Mouse (Mus musculus) small intestine, adult 10 weeks (tissue): ENCODE results near the gene Stk4. TPM values are rescaled to one million over a fixed set of nuclear protein-coding genes. Genes with fewer than 3 reads are reported as not detected.

ENCODE experiments used
- polyA plus RNA-seq: library from polyadenylated mRNA; stranded (reverse); fragments of 350-450 nt; fragmentation: Illumina TruSeq; extraction: RNeasy Lipid Tissue Mini Kit (QIAGEN cat#74804); gene quantifications from one replicate; pipeline ENCODE4 v1.2.3, GENCODE M21; 2014; ENCODE audit warnings: low replicate concordance

Gene Stk4
- polyA plus RNA-seq = 75.0 TPM

DNA sequence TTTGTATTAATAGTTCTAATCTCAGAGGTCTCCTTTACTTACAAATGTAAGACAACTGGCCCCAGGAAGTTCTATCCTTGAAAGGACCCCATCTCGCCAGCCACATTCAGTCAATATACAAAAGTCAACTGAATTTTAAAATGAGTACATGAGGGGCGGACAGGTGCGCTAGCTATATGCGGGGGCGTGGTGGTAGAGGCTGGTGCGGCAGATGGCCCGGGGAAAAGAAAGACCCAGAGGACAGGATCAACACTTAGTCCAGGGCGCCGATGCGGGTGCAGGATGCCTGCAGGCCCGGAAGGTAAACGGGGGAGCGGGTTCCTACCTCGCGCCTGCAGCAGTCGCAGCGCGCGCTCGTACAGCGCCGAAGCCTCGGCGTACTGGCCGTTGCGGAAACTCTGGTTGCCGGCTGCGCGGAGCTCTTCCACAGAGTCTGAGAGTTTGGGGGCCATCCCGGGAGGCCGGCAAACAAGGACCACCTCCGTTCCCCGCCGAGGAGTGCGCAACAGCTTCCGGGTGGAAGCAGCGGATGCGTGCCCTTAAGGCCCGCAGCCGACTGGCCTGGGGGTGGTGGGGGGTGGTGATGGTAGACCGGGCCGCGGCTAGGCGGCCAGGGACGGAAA, at the start of gene Stk4:
Gene Stk4, plus strand, starts transcription at position 181 of the 623 bp plus-strand sequence.

DNA sequence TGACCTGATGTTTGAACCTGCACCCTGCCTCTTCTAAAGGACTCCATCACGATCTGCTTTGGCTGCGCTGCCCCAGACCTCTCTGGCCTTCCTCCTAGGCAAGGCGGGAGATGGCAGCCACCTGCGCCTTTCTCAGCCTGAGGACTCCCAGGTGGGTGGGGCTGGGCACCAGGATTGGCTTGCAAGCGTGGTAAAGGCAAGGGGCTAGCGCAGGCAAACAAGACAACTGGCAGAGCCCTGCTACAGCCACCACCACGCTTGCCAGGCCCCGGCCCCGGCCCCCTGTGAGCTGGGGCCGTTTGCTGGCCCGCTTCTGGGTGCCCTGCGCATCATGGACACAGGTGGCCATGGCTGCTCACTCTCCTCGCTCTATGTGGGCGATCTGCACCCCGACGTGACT, 45.0 kb upstream of the Stk4 start, which contains the start of gene Pabpc1l:
Gene Pabpc1l, plus strand, starts transcription at position 301 of the 400 bp plus-strand sequence.

DNA sequence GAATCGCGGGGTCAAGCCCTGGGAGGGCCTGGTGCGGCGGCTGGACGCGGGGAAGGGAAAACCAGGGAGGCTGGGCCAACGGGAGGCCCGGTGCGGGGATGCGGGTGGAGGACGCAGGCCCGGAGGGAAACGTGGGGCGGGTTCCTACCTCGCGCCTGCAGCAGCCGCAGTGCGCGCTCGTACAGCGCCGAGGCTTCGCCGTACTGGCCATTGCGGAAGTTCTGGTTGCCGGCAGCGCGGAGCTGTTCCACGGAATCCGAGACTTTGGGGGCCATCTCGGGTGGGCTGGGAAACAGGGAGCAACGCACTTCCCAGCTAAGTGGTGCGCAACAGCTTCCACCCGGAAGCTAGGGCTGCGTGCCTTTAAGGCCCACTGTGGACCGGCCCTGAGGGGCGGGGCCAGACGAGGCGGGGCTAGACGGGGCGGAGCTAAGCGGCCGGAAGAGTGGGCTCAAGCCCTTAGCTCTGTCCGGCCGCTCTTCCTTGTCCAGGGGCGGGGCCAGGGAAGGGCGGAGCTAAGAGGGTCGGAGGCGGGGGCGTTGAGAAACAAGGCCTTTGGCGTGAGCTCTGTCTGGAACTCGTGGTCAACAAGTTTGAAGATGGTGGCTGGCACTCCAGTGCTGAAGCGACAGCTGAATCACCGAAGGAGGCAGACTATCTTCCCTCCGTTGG, 779 bp downstream of the Stk4 start, which contains the start of gene Tomm34:
Gene Tomm34, minus strand, starts transcription at position 405 of the 672 bp plus-strand sequence.

DNA sequence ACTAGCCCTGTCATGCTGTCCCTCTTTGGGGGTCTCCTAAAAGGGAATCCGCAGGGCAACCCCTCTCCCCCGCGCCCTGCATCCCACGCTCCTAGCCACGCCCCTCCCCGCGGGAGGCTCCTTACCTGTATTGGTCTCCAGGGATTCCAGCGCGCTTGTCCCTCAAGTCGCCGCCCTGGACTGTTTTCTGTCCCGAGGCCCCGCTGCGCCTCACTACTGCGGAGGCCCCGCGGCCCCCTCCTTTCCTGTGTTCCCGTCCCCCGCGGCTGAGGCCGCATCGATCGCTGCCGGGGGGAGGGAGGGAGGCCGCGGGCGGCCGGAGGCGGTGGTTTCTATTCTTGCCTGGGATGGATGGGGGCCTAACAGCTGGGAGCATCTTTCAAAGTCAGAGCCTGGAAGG, 100.8 kb downstream of the Stk4 start, which contains the start of gene Kcns1:
Gene Kcns1, minus strand, starts transcription at position 212 of the 400 bp plus-strand sequence.

DNA sequence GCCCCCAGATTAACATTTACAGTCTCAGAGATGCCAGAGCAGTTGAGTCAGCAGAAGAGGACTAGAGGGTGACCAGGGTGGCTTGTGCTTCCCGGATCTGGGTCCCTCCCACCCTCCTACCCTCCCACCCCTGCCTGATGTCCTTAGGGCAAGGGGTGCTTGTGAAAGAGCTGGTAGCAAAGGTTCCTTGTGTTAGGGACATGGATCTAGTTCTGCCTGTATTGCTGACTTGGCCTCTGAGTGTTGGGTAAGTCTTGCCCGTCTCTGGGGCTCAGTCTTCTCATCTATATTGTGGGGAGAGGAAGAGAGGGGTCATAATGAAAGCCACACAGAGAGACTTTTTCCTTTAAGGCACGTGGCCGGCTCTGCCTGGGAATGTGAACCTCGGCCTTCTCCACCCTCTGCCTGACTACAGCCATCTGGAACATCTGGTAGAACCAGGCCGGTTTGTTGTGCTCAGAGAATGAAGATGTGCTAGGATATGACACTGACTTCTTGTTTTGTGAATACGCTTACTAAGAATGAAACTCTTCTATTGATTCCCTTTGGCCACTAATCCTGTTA, 112.7 kb downstream of the Stk4 start, which contains the start of gene Wfdc5:
Gene Wfdc5, minus strand, starts transcription at position 51 of the 564 bp plus-strand sequence.

DNA sequence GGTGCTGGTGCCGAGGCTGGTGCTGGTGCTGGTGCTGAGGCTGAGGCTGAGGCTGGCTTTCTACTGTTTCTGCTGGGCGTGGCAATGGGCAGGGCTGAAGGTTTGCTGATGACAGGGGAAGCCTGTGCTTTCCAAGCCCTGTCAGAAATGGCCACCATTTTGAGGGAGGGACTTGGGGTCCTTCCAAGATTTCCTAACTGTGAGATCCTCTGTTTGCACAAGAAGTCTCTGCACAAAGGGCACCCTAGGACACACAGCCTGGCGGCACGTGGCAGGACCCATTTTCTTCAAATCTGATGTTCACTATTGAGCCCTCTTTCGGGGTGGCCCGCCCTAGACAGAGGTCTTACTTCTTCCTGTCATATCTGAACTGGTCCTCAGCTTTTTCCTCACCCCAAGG, 120.5 kb downstream of the Stk4 start, which contains the start of gene Wfdc12:
Gene Wfdc12, minus strand, starts transcription at position 33 of the 400 bp plus-strand sequence.

DNA sequence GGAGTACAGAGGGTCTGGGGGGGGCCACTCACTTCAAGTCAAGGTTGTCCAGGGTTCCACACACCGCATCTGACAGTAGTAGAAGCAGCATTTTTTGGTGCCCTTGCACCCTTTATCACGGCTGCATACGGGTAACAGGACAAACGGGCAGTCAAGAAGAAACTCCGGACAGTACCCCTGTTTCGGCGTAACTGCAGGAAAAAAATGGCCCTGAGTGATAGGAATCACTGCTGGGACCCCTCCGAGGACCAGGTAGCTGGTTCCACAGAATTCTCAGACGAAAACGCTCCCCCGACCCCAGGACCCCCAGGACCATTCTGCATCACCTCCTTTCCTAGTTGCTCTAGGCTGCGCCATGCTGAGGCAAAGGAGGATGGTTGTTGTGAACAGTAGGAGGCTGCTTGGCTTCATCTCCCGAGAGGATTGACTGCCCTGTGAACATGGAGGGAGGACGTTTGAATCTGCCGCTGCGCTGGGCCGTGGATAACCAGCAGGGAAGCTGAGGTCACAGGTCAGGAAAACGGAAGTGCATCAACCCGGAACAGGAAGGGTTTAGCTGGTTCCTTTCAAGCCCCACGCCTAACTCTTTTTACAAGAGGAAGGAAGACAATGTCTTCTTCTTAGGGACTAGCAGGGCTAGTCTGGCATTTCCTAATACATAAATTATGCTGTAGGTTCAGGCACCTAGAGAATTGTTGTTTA, 129.7 kb downstream of the Stk4 start, which contains the start of gene Wfdc15a:
Gene Wfdc15a, minus strand, starts transcription at position 505 of the 702 bp plus-strand sequence.

Other genes starting within 250 kb of the Stk4 start
- not detected for gene Ccn5, start 249.5 kb upstream of the Stk4 start, polyA plus RNA-seq
- not detected for gene Kcnk15, start 216.7 kb upstream of the Stk4 start, polyA plus RNA-seq
- gene Rims4, start 151.6 kb upstream of the Stk4 start, polyA plus RNA-seq = not detected
- 198 TPM for gene Ywhab, start 75.4 kb upstream of the Stk4 start, polyA plus RNA-seq
- not detected for gene Pabpc1l, start 44.9 kb upstream of the Stk4 start, polyA plus RNA-seq
- 4.8 TPM for gene Tomm34, start 847 bp downstream of the Stk4 start, polyA plus RNA-seq
- gene Kcns1, start 100.8 kb downstream of the Stk4 start, polyA plus RNA-seq = not detected
- gene Wfdc5, start 112.4 kb downstream of the Stk4 start, polyA plus RNA-seq = not detected
- not detected for gene Wfdc12, start 120.3 kb downstream of the Stk4 start, polyA plus RNA-seq
- not detected for gene Wfdc15a, start 129.8 kb downstream of the Stk4 start, polyA plus RNA-seq
- gene Wfdc15b, start 151.3 kb downstream of the Stk4 start, polyA plus RNA-seq = not detected
- not detected for gene Svs2, start 168.1 kb downstream of the Stk4 start, polyA plus RNA-seq
- gene Svs3b, start 186.3 kb downstream of the Stk4 start, polyA plus RNA-seq = not detected
- not detected for gene Svs4, start 208.1 kb downstream of the Stk4 start, polyA plus RNA-seq
- not detected for gene Svs3a, start 218.9 kb downstream of the Stk4 start, polyA plus RNA-seq
- gene Svs6, start 246.4 kb downstream of the Stk4 start, polyA plus RNA-seq = not detected